Mouse (Mus musculus) liver, embryonic 15.5 days (tissue): ENCODE measurements at regions not wholly inside any gene's neighbourhood (a gene's known extent, or its start where the extent isn't known, plus 50 kb on each side); places are given as distances from the start of the nearest gene placed in this dataset.

Experiments used
- ATAC-seq: fragments of 200-750 bp; cut with Nextera tagmentation; 2 replicates; pipeline ENCODE4 v1.8.0; 2017; ENCODE audit warnings: moderate number of reproducible peaks, mild to moderate bottlenecking, moderate library complexity; ENCODE audit not compliant: insufficient read depth
- H3K27ac ChIP-seq: fragments of 300-500 bp; sonication (generic); replicated peaks from 2 replicates; pipeline ENCODE4 v1.5.1; 2015; ENCODE audit warnings: mild to moderate bottlenecking, inconsistent platforms
- H3K27me3 ChIP-seq: fragments of 300-500 bp; sonication (generic); 2 replicates; pipeline ENCODE4 v1.6.1; 2015; ENCODE audit warnings: mild to moderate bottlenecking, inconsistent platforms
- H3K36me3 ChIP-seq: fragments of 300-500 bp; sonication (generic); replicated peaks from 2 replicates; pipeline ENCODE4 v1.6.1; 2015; ENCODE audit warnings: moderate library complexity, mild to moderate bottlenecking, inconsistent platforms
- H3K4me1 ChIP-seq: fragments of 300-500 bp; sonication (generic); replicated peaks from 2 replicates; pipeline ENCODE4 v1.6.1; 2015; ENCODE audit warnings: inconsistent platforms
- H3K4me2 ChIP-seq: fragments of 300-500 bp; sonication (generic); 2 replicates; pipeline ENCODE4 v1.6.1; 2015; ENCODE audit warnings: moderate library complexity, mild to moderate bottlenecking, inconsistent platforms
- H3K4me3 ChIP-seq: fragments of 300-500 bp; sonication (generic); replicated peaks from 2 replicates; pipeline ENCODE4 v1.5.1; 2015; ENCODE audit warnings: mild to moderate bottlenecking, inconsistent platforms
- H3K9ac ChIP-seq: fragments of 300-500 bp; sonication (generic); 2 replicates; pipeline ENCODE4 v1.6.1; 2015; ENCODE audit warnings: moderate library complexity, mild to moderate bottlenecking, inconsistent platforms
- H3K9me3 ChIP-seq: fragments of 300-500 bp; sonication (generic); replicated peaks from 2 replicates; pipeline ENCODE4 v1.6.1; 2016; ENCODE audit warnings: inconsistent platforms
- WGBS: fragments of 180-500 bp; shearing (Covaris S2); methylation state at CpG from one replicate; pipeline ENCODE4 v1.1.7; 2015; ENCODE audit warnings: mixed read lengths; ENCODE audit not compliant: insufficient replicate concordance; 5-methylcytosine and 5-hydroxymethylcytosine counted together

DNA sequence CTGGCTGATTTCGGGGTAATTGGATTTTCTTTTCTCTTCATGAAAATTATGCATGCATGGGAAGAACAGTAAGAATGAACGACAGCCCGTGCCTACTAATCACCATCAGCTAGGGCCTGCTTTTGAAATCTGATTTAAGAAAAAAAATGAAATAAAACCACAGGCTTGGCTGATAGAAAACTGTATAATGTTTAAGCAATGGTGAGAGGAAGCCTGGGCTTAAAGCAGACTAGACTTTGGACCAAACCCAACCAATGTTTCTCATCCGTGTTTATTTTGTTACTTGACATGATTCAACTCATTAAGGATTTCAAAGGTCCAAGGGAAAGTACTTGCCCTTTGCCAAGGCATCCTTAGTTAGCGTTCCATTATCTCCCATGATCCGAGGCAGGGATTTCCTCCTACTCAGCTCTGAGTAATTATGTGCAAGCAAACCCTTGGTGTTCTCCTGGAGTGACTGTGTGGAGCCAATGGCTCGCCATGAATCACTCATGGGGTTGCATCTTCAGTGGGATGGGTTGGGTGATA lies 231.9 kb downstream of the Spry2 start:
- Histone ChIP-seq H3K4me2 (no peak overlapping the region), H3K9ac (no peak overlapping the region), H3K4me1 (no peaks in the 10 kb centered on the region), H3K27me3 (no peaks in the 10 kb centered on the region), H3K27ac (no peak overlapping the region), H3K4me3 (no peak overlapping the region), H3K9me3 (no peaks in the 10 kb centered on the region), H3K36me3 (no peaks in the 10 kb centered on the region)
- 61% methylated on average over 7 of the region's 7 CpGs for WGBS
- ATAC-seq = no peak

DNA sequence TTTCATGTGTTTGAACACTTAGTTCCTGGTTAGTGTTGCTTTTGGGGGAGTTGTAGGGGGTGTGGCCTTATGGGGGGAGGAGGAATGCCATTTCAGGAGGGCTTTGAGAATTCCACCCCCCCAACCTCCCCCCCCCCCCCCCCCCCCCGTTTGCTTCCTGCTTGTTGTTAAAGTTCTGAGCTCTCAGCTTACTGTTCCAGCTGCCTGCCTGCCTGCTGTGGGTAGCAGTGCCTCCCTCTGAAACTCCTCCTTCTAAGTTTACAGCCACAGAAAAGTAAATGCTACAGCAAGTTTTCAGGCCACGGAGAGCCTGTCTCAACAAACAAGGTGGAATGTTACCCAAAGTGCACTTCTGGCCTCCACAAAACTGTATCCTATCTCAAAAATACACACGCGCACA lies 233.1 kb downstream of the Spry2 start:
- WGBS = 79% methylated on average over 3 of the region's 4 CpGs
- no peaks in the 10 kb centered on the region for H3K9me3 ChIP-seq
- H3K4me3 ChIP-seq = no peak overlapping the region
- H3K9ac ChIP-seq = no peak overlapping the region
- no peaks in the 10 kb centered on the region for H3K4me1 ChIP-seq
- no peaks in the 10 kb centered on the region for H3K27me3 ChIP-seq
- H3K27ac ChIP-seq = no peak overlapping the region
- H3K36me3 ChIP-seq = no peaks in the 10 kb centered on the region
- ATAC-seq = no peak
- H3K4me2 ChIP-seq = no peak overlapping the region

DNA sequence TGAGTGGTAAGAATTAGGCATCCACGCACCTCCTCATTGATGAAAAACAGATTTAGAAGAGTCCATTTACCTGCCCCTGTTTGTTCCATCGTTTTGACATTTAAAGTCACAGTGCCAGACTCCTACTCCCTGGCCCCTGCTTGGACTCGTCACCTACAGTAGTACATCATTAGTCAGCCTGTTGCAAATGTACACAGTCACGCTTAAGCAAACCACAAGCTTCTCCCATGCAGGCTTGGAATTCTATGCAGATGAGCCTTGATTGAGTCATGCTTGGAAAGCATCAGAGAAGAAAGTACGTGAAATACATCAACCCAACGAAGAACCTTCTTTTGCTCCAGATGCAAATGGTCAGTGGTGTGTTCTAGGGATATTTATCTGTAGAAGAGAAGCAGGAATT lies 233.8 kb downstream of the Spry2 start:
- no peak overlapping the region for H3K4me2 ChIP-seq
- H3K27ac ChIP-seq = no peak overlapping the region
- H3K4me3 ChIP-seq = no peak overlapping the region
- no peak for ATAC-seq
- 67% methylated on average over 6 of the region's 6 CpGs for WGBS
- no peak overlapping the region for H3K9ac ChIP-seq
- no peaks in the 10 kb centered on the region for H3K36me3 ChIP-seq
- no peaks in the 10 kb centered on the region for H3K4me1 ChIP-seq
- H3K9me3 ChIP-seq = no peaks in the 10 kb centered on the region
- H3K27me3 ChIP-seq = no peaks in the 10 kb centered on the region

DNA sequence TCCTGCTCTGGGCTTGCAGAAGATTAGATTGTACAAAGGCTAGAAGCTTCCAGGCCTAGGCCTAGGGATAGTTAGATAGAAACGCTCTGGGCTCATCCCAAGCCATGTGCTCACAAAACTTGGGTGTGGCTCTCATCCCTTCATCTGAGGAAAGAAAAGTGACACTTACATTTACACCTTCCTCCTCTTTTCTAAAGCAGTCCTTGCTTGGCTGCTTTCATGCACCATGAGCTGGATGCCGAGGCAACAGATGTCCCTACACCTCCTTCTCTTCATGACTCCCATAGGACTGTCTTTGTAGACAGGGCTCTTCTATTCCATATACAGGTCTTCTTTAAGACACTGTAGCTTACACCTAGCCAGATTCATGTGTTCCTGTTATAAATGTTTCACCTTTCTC lies 238.3 kb downstream of the Spry2 start:
- H3K9ac ChIP-seq = no peak overlapping the region
- H3K4me1 ChIP-seq = no peaks in the 10 kb centered on the region
- no peaks in the 10 kb centered on the region for H3K36me3 ChIP-seq
- H3K27ac ChIP-seq = no peak overlapping the region
- no peaks in the 10 kb centered on the region for H3K9me3 ChIP-seq
- ATAC-seq = no peak
- 56% methylated on average over 2 of the region's 2 CpGs for WGBS
- no peak overlapping the region for H3K4me2 ChIP-seq
- no peaks in the 10 kb centered on the region for H3K27me3 ChIP-seq
- no peak overlapping the region for H3K4me3 ChIP-seq

DNA sequence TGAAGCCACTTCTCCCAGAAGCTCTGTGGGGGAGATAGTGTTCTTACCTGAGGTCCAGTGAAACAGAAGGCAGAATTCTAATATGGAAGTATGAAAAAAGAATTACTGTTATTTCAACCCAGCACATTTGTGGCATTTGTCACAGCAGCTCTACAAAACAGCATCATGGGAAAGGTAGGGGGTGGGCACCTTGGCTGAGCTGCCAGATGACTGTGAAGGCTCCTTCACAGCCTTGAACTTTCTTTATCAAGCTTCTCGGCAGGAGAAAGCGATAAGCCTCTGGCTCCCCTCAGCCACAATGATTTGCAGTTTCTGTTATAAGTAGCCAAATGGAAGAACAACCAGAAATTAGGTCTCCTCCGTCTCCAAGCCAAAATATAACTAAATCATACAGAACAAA lies 249.5 kb downstream of the Spry2 start:
- H3K27me3 ChIP-seq = no peaks in the 10 kb centered on the region
- no peaks in the 10 kb centered on the region for H3K36me3 ChIP-seq
- H3K4me3 ChIP-seq = no peak overlapping the region
- no peak overlapping the region for H3K27ac ChIP-seq
- H3K4me2 ChIP-seq = no peak overlapping the region
- no peak overlapping the region for H3K9ac ChIP-seq
- H3K9me3 ChIP-seq = no peaks in the 10 kb centered on the region
- 18% methylated on average over 3 of the region's 3 CpGs for WGBS
- ATAC-seq = no peak
- H3K4me1 ChIP-seq = no peaks in the 10 kb centered on the region

DNA sequence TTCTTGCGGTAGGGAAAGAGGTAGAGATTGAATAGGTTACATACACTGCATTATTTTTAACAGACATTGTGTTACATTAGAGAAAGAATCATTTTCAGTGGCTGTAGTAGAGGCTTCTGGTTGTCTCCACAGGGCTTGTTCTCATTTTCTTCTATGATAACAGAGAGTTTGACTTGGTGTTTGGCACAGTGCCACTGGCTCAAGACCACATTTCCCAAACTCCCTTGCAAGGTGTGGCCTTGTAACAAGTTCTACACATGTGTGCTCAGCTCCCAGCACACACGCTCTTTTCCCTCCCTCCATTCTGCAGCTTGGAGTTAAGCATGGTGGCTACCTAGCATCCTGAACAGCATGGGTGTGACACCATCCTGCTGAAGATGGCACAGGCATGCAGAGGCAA lies 252.2 kb downstream of the Spry2 start:
- H3K4me2 ChIP-seq = no peak overlapping the region
- no peak overlapping the region for H3K9ac ChIP-seq
- H3K27ac ChIP-seq = no peak overlapping the region
- H3K4me1 ChIP-seq = no peaks in the 10 kb centered on the region
- no peaks in the 10 kb centered on the region for H3K27me3 ChIP-seq
- no peak overlapping the region for H3K4me3 ChIP-seq
- H3K36me3 ChIP-seq = no peaks in the 10 kb centered on the region
- no peaks in the 10 kb centered on the region for H3K9me3 ChIP-seq
- 58% methylated on average over 2 of the region's 2 CpGs for WGBS
- no peak for ATAC-seq

DNA sequence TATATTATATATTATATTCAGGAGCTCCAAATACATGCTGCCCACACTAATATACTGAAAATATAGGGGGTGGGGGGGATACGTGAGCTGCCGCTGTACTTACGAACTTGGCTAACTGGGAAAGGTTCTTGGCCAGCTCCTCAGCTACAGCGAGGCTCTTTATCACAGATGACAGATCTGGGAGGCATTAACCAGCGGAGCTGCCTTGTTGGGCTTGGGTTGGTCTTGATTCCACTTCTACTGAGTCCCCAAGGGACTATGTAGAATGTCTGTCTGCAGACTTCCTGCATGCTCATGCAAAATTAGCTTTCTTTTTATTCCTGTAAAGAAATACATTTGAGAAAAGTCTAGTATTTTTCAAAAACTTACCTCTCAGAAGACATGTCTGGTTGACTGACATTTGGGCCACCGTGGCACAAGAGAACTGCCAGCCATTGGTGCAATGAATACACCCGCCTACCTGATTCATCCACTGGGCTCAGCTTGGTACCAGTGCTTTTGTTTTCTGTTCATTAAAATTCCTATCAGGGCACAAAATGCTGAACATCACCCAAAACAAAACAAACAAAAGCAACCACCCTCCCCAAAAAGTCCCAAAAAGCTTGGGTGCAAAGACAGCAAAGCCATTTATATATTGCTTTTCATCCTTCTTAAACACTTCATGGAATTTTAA lies 253.2 kb downstream of the Spry2 start:
- ATAC-seq = no peak
- Histone ChIP-seq H3K27ac (no peak overlapping the region), H3K27me3 (no peaks in the 10 kb centered on the region), H3K4me2 (no peak overlapping the region), H3K9ac (no peak overlapping the region), H3K4me3 (no peak overlapping the region), H3K4me1 (no peaks in the 10 kb centered on the region), H3K9me3 (no peaks in the 10 kb centered on the region), H3K36me3 (no peaks in the 10 kb centered on the region)
- 63% methylated on average over 7 of the region's 7 CpGs for WGBS

DNA sequence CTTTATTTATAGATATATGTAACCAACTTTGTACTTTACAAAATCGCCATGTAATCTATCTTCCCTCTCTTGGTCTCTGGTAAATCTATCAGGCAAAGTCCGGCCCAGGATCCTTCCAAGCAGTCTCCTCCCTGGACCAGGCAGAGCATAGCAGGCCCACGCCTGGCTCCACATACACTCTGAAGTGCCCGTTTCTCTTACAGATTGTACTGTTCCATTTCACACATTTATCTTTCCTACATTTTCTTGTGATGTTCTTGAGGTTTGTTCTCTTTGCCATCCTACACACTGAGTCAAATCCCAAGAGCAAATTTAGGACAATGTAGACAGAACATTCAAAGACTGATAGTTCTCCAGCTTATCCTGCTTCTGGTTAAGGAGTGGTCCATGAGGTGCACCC lies 264.3 kb downstream of the Spry2 start:
- ATAC-seq = no peak
- H3K4me3 ChIP-seq = no peak overlapping the region
- no peak overlapping the region for H3K27ac ChIP-seq
- no peaks in the 10 kb centered on the region for H3K9me3 ChIP-seq
- no peaks in the 10 kb centered on the region for H3K27me3 ChIP-seq
- H3K9ac ChIP-seq = no peak overlapping the region
- no peak overlapping the region for H3K4me2 ChIP-seq
- H3K36me3 ChIP-seq = no peaks in the 10 kb centered on the region
- H3K4me1 ChIP-seq = no peaks in the 10 kb centered on the region
- WGBS = 59% methylated on average over 4 of the region's 4 CpGs

DNA sequence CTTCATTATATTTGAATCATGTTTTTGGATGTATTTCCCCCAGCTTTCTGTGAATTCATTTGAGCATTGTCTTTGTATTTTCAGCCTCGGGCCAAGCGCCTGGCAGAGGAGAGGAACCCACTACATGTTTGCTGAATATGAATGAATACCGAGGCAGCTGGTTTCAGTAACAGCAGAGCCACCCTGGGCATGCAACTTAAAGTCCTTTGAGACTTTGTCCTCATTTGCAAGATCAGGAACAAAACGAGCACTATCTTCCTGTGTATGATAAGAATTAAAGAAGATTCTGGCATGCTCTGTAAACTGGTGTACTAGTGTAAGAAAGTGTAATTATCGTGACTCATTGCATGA lies 265.0 kb downstream of the Spry2 start:
- 53% methylated on average over 5 of the region's 5 CpGs for WGBS
- Histone ChIP-seq H3K4me2 (no peak overlapping the region), H3K36me3 (no peaks in the 10 kb centered on the region), H3K27me3 (no peaks in the 10 kb centered on the region), H3K4me3 (no peak overlapping the region), H3K9ac (no peak overlapping the region), H3K4me1 (no peaks in the 10 kb centered on the region), H3K9me3 (no peaks in the 10 kb centered on the region), H3K27ac (no peak overlapping the region)
- ATAC-seq = no peak

DNA sequence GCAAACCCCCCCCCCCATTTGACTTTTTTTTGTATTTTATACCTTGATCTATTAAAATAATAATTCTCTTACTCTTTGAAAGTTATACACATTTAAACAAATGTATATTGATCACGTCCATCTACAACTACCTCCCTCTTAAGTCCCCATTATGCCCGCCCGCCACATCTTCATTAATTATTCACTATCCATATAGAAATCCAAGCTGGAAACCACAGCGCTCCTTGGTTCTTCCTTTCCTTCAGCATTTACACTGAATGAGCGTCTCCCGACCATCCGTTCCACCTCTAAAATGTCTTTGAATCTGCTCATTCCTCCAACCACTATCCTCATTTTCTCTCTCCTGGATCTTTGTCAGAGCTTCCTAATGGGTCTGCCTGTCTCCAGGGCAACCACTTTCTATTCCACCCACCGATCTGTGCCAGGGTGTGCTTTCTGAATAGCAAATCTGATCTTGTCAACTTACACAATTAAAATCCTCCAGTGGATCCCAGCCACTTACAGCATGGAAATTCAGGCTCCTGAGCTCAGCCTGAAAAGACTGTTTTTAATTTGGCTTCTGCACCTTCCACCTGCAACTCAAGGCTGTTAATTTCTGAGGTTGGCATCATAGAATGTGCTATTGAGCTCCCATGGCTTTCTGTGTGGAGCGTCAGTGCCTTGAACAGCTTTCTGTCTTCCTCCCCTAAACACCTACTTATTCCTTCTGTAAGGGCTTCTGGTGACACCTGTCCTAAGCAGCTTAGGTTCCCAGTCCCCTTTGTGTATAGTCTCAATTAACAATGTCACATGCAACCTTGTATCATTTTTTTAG lies 265.5 kb downstream of the Spry2 start:
- no peaks in the 10 kb centered on the region for H3K4me1 ChIP-seq
- H3K27ac ChIP-seq = no peak overlapping the region
- no peak overlapping the region for H3K4me3 ChIP-seq
- no peak overlapping the region for H3K4me2 ChIP-seq
- H3K36me3 ChIP-seq = no peaks in the 10 kb centered on the region
- H3K9me3 ChIP-seq = no peaks in the 10 kb centered on the region
- no peak overlapping the region for H3K9ac ChIP-seq
- 69% methylated on average over 9 of the region's 9 CpGs for WGBS
- H3K27me3 ChIP-seq = no peaks in the 10 kb centered on the region
- ATAC-seq = no peak

DNA sequence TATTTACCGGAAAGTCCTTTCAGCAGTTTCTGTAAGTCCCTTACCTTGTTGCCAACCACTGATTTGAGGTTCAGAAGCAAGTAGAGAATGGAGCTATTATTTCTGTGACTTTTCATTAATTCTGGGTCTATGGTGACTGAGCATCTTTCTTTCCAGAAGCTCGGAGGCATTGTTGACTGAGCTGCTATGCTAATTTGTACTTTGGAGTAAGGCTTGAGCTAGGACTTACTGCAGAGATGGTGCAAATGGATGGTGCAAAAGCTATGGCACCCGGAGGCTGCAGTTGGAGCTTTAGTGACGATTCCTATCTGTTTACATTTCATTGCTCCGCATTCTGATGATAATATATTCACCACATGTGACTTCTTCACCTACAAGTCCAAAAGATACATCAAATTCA lies 266.2 kb downstream of the Spry2 start:
- no peaks in the 10 kb centered on the region for H3K36me3 ChIP-seq
- H3K9me3 ChIP-seq = no peaks in the 10 kb centered on the region
- H3K27ac ChIP-seq = no peak overlapping the region
- H3K4me1 ChIP-seq = no peaks in the 10 kb centered on the region
- H3K4me2 ChIP-seq = no peak overlapping the region
- 73% methylated on average over 5 of the region's 5 CpGs for WGBS
- no peak overlapping the region for H3K4me3 ChIP-seq
- H3K27me3 ChIP-seq = no peaks in the 10 kb centered on the region
- H3K9ac ChIP-seq = no peak overlapping the region
- ATAC-seq = no peak
